Mouse (Mus musculus) ES-CJ7 (cell line): ENCODE results near the gene Dnase1l1.
A peak's percentile ranks its signal among the peaks of the same experiment; 100 is the strongest.

ENCODE experiments used
- DNase-seq: peaks from one replicate; pipeline ENCODE4 v3.0.0; 2011; ENCODE audit warnings: low read depth, low spot score

Dnase1l1 gene

DNA sequence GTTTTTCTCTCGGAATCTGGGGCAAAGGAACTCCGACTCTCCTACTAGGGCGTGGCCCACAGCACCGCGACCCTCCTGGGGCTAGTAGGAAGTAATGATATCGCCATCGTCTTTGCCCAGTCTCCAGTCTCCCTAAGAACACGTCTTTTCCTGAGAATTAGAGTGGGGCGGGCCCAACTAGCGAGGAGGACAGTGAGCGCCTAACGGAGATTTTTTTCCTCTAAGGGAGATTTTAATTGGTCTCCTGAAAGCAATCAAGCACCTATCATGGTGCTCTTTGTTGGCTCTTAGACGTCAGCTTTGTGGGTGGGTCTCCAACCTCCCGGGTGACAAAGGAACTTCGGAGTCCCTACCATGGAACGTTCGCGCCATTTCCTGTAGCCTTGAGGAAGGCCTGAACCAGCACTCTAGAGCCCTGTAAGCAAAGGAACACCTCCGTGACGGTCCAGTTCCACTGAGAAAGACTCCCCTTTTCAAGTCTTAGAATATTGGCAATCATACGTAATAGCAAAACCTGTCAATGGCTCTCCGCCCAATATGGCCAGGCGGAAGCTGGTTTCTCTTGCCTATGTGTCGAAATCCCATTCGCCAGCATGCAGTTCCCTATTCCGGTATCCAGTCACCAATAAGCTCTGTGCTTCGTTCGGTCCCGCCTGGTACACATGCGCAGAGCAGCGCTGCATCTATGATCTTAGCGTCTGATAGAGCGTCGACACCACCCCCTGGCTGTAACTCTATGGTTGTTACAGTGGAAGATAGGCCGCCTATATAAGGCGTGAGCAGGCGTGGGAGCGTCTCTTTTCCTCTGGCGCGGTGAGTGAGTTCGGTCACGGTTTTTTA, 11.9 kb downstream of the Dnase1l1 start, which contains the start of gene Rpl10:
Gene Rpl10, plus strand, starts transcription at position 751 of the 840 bp plus-strand sequence.
- DNase-seq: peak; percentile 99

GRCm38 (mm10) chrX:74269736-74270061, 12.4 kb downstream of the Dnase1l1 start:
- no peak for DNase-seq

GRCm38 (mm10) chrX:74257746-74258145, 24.4 kb downstream of the Dnase1l1 start:
- DNase-seq: no peak

DNA sequence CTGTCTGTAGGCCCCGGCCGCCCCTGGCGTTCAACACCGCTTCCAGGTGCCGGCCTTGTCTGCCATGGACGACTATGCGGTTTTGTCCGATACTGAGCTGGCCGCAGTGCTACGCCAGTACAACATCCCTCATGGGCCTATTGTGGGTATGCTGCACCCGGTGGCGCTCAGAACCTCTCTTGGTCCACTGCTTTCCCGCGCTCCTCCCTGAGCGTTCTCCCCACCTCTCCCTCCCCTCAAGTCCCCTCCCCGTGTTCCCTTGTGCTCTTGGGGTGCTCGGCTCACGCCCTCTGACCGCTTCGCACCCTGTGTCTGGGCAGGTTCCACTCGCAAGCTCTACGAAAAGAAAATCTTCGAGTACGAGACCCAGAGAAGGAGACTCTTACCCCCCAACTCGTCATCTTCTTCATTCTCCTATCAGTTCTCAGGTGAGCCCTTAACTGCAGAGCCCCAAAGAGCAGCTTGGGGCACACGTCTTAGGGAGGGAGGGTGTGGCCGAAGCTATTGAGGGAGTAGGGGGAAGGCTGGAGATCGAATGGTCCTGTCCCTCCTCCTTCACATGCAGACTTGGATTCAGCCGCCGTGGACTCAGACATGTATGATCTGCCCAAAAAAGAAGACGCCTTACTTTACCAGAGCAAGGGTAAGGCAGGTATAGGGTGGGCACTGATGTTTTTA, 27.1 kb downstream of the Dnase1l1 start:
- DNase-seq: no peak

DNA sequence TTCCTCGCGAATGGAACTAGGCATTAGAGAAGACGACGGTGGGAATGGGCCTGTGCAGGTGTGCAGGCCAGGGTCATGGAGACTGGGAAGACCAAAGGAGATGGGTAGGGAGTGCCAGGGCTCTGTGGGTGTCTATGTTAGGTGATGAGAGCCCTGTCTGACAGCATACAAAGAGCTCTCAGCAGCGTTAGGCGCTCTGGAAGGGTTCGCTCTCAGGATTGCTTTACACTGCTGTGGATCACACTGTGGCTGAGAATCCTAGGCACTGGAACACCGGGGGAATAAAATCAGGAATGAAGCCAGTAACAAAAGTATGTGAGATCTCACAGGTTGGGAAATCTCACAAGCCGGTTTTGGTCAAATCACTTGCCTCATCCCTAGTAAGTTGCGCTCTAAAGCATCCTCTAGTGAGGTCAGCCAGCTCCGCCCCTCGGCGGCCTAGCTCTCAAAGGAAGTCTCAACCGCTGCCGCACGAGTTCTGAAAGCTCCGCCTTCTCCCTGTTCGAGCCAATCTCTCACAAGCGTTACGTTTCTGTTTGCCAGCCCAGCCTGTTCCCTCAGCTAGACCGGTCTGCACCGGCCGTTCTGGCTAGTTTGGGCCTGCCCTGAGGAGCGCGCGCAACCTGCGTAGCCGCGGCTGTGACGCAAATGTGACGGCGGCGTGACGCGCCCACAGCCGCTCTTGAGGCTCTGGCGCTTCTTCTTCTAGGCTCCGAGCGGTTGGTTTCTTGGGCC, 27.8 kb downstream of the Dnase1l1 start, which contains the start of gene Emd:
Gene Emd, plus strand, starts transcription at position 535 of the 735 bp plus-strand sequence.
- DNase-seq: peak; percentile 95

DNA sequence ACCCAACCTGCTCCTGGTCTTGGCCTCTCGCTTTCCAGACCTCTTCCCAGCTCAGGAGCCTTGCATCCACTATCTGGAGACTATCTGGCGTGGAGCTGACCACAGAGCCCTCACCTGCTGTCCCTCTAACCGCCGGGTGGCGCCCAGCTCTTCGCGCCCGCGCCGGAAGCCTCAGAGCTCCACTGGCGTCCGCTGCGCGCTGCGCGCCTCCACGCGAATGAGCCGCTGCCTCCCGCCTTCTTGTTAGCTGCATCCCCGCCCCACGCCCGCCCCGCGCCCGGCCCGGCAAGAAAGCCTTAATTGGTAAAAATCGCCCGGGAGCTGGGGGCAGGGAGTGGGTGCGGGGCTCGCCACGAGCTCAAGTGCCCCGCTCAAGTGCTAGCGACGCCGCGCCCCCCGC, 32.5 kb downstream of the Dnase1l1 start, which contains the start of gene Flna:
Gene Flna, minus strand, starts transcription at position 206 of the 400 bp plus-strand sequence.
- peak; percentile 24 for DNase-seq

GRCm38 (mm10) chrX:74248651-74249050, 33.5 kb downstream of the Dnase1l1 start:
- peak; percentile 79 for DNase-seq

DNA sequence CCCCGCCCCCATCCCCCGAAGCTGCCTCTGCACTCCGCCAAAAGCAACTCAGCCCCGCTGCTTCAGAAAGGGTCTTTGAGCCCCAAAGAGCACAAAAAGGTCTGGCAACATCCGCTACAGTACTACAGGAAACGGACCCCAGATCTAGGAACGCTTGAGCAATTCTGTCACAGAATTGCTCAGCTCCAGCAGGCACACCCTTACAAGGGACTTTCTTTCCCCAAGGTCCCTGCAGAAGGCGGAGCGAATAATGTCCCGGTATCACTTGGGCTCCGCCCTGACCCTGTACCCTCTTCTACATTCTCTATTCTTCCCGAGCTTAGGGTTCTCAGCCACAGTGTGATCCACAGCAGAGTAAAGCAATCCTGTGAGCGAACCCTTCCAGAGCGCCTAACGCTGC, 35.4 kb downstream of the Dnase1l1 start:
- DNase-seq: peak; percentile 42

GRCm38 (mm10) chrX:74246213-74246681, 35.9 kb downstream of the Dnase1l1 start:
- DNase-seq: peak; percentile 94

DNA sequence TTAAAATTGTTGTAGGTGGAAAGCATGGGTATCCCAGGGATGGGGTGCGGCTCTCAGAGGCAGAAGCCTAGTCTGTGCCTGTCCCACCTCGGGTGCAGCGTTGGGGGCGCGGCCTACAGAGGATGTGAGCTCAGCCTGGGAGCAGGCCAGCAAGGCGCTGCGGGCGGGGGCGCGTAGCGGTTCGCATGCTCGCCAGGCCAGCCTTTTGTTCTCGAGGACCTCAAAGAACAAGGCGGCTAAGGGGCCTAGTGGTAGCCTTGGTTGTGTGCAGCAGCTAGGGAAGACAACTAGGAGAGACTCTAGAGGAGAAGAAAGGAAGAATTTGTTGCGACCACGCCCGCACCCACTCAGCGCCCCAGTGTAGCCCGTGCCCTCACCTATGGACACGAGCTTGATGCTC, 36.5 kb downstream of the Dnase1l1 start:
- DNase-seq: peak; percentile 69

GRCm38 (mm10) chrX:74245107-74245506, 37.0 kb downstream of the Dnase1l1 start:
- DNase-seq: no peak

DNA sequence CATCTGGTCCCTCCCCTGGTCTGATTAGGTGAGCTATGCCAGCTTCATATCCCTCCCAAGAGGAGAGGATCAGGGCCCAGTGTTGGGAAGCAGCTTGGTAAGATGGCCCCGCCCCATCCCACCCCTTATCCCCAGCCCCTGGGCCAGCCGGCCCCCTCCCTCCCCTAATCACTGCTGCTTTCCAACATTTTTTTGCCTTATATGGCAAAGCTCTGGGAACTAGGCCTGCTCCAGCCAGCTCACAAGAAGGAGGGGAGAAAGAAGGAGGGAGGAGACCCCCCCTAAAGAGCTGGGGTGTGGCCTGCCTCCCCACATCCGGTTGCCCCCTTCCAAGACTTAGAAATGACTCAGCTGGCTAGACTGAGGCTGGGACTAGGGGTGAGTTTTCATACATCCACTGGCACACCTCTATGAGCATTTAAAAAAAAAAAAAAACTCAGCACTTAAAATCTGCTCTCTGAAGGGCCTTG, 37.5 kb downstream of the Dnase1l1 start:
- DNase-seq: peak; percentile 74

GRCm38 (mm10) chrX:74243807-74244206, 38.3 kb downstream of the Dnase1l1 start:
- peak; percentile 44 for DNase-seq

- DNase-seq: no peak
These were observed 38.7 kb downstream of the Dnase1l1 start for GRCm38 (mm10) chrX:74243396-74243795.

- no peak for DNase-seq
These were observed 41.8 kb downstream of the Dnase1l1 start for GRCm38 (mm10) chrX:74240332-74240731.

- no peak for DNase-seq
These were observed 48.9 kb downstream of the Dnase1l1 start for GRCm38 (mm10) chrX:74233196-74233595.

GRCm38 (mm10) chrX:74230038-74230437, 52.1 kb downstream of the Dnase1l1 start:
- DNase-seq: no peak
